Mouse (Mus musculus): ENCODE results near the gene Eno3. TPM values are rescaled to one million over a fixed set of nuclear protein-coding genes. Genes with fewer than 3 reads are reported as not detected.
A peak's percentile ranks its signal among the peaks of the same experiment; 100 is the strongest.

Gene Eno3
- total RNA-seq, 1 experiment: 31.7 TPM

DNA sequence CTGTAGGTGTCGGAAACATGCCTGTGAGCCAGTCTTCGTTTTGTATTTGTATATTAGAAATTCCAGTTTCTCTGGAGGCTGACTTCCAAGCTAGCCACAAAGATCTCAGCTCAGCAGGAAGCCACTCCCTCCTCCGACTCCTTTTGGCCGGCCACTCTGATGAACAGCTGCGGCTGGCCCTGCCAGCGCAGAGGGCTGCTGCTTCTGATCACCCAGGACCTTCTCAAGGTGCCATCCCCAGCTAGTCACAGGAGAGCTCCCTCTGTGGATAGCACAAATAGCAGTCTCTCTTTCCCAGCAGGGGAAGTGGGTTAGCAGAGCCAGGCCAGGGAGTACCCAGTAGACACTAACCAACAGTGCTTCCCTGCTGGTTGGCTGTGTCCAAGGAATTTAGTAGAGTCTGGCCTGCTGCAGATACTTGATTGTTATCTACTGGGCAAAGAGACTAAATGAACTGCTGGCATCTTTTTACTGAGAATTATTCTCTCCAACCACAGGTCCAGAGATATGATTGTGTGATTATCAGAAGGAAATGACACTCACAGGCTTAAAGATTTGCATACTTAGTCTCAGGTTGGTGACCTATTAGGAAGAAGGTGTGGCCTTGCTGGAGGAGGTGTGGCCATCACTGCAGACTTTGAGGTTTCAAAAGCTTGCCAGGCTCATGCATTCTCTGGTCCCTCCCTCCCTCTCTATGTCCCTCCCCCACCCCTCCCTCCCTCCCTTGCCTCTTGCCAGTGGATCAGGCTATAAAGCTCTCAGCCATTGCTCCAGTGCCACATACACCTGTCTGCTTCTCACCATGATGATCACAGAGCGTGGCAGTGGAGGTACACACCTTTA is 34.8 kb upstream of the Eno3 start:
- in situ Hi-C loops (cut with MboI; ENCODE audit: low sequenced_read_pairs in 2 of 2, unreplicated experiment in 2 of 2): loop anchor here in 1 of 2 experiments (10.0 kb wide), 1 partner anchor 133 kb away; no protein-coding TSS in a partner anchor
- H3K27ac ChIP-seq (ENCODE audit: insufficient read depth, low read depth, low read length, poor library complexity, severe bottlenecking): no peak overlapping the region
- TF ChIP-seq ZC3H11A (IDR thresholded peaks at IDR 0.05; ENCODE audit: borderline replicate concordance, low read depth, low read length) (no peak), CHD2 (IDR thresholded peaks at IDR 0.05; ENCODE audit: low read depth, low read length) (no peak), HCFC1 (IDR thresholded peaks at IDR 0.05; ENCODE audit: borderline replicate concordance, insufficient read depth, low read length) (no peak), MAFK (IDR thresholded peaks at IDR 0.05; ENCODE audit: insufficient read depth, low read depth, low read length) (no peak), ZNF384 (IDR thresholded peaks at IDR 0.05; ENCODE audit: low read depth, low read length) (no peak)
- no peaks in the 10 kb centered on the region for H3K9me3 ChIP-seq (ENCODE audit: control insufficient read depth, insufficient read depth, low read depth, low read length)
- no peak for DNase-seq (ENCODE audit: low read depth, low spot score)
- H3K9ac ChIP-seq (ENCODE audit: insufficient read depth, low read depth, low read length, poor library complexity, severe bottlenecking): no peak overlapping the region; the same call in 1 of the 2 replicates
- H3K4me3 ChIP-seq (ENCODE audit: insufficient read depth in 1 of 2, low read depth in 1 of 2, low read length in 2 of 2, poor library complexity in 1 of 2, severe bottlenecking in 1 of 2): no peak overlapping the region
- H3K4me1 ChIP-seq (ENCODE audit: control insufficient read depth in 2 of 2, insufficient read depth in 2 of 2, low read length in 2 of 2, poor library complexity in 1 of 2): peaks cover 4 to 20% of the 10 kb centered on the region in 2 experiments; a peak in 2 of 4 replicates
- H3K36me3 ChIP-seq (ENCODE audit: control insufficient read depth, insufficient read depth, low read length, poor library complexity, severe bottlenecking): no peaks in the 10 kb centered on the region

DNA sequence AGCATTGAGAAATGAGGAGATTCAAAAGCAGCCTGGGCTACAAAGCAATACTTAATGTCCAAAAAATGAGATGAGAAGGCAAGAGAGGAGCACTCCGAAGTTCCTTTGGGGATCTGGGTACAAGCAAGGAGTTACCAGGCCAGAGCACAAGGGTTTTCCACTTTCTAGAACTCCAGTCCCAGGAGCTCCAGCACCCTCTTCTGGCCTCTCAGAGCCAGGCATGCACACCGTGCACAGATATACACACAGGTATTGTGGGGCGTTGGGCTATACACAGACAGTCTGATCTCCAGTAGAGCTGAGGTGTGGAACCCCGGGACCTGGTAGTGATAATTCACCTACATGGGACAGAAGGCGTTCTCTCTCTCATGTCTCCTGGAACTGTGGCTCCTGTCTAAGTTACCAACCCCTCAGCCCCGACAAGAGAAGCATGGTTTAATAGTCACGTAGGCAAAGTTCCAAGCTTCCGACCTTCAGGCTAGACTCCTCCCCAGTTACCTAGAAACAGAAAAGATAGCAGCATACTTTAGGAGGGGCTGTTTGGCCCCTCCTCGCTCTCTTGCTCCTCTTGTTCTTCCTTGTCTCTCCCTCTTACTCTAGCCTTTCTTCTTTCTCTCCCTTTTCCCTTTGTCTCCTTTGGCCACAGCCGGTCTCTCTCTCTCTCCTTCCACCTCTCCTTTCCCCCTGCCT is 33.8 kb upstream of the Eno3 start:
- Histone ChIP-seq H3K4me3 (ENCODE audit: insufficient read depth in 1 of 2, low read depth in 1 of 2, low read length in 2 of 2, poor library complexity in 1 of 2, severe bottlenecking in 1 of 2) (no peak overlapping the region), H3K4me1 (ENCODE audit: control insufficient read depth in 2 of 2, insufficient read depth in 2 of 2, low read length in 2 of 2, poor library complexity in 1 of 2) (peaks cover 4 to 19% of the 10 kb centered on the region in 2 experiments; a peak in 2 of 4 replicates), H3K36me3 (ENCODE audit: control insufficient read depth, insufficient read depth, low read length, poor library complexity, severe bottlenecking) (no peaks in the 10 kb centered on the region), H3K9me3 (ENCODE audit: control insufficient read depth, insufficient read depth, low read depth, low read length) (no peaks in the 10 kb centered on the region), H3K9ac (ENCODE audit: insufficient read depth, low read depth, low read length, poor library complexity, severe bottlenecking) (no peak overlapping the region; the same call in 1 of the 2 replicates), H3K27ac (ENCODE audit: insufficient read depth, low read depth, low read length, poor library complexity, severe bottlenecking) (no peak overlapping the region)
- in situ Hi-C loops (cut with MboI; ENCODE audit: low sequenced_read_pairs in 2 of 2, unreplicated experiment in 2 of 2): loop anchor here in 1 of 2 experiments (10.0 kb wide), 1 partner anchor 132 kb away; no protein-coding TSS in a partner anchor
- DNase-seq (ENCODE audit: low read depth, low spot score): no peak
- TF ChIP-seq ZNF384 (IDR thresholded peaks at IDR 0.05; ENCODE audit: low read depth, low read length) (no peak), ZC3H11A (IDR thresholded peaks at IDR 0.05; ENCODE audit: borderline replicate concordance, low read depth, low read length) (peak; percentile 53; the same call in 1 of the 2 replicates)

DNA sequence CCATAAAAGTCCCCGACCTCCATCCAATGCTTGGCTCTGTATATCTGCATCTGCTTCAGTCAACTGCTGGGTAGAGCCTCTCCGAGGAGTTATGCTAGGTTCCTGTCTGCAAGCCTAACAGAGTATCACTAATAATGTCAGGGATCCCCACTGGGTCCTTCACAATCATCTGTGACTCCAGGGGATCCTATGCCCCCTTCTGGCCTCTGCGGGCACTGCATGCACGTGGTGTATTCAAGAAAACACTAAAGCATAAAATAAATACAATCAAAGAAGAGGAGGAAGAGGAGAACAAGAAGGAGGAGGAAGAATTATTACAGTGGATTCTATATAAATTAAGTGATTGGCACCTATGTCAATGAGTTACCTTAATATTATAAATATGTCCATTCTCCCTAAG is 31.5 kb upstream of the Eno3 start:
- no peak overlapping the region for H3K27ac ChIP-seq (ENCODE audit: insufficient read depth, low read depth, low read length, poor library complexity, severe bottlenecking)
- H3K36me3 ChIP-seq (ENCODE audit: control insufficient read depth, insufficient read depth, low read length, poor library complexity, severe bottlenecking): no peaks in the 10 kb centered on the region
- H3K4me3 ChIP-seq (ENCODE audit: insufficient read depth in 1 of 2, low read depth in 1 of 2, low read length in 2 of 2, poor library complexity in 1 of 2, severe bottlenecking in 1 of 2): no peak overlapping the region
- DNase-seq (ENCODE audit: low read depth, low spot score): no peak
- 0 out of 2 replicates have a peak overlapping the region, but pooled peaks have one; percentile 15 for H3K9ac ChIP-seq (ENCODE audit: insufficient read depth, low read depth, low read length, poor library complexity, severe bottlenecking)
- H3K4me1 ChIP-seq (ENCODE audit: control insufficient read depth in 2 of 2, insufficient read depth in 2 of 2, low read length in 2 of 2, poor library complexity in 1 of 2): peaks cover 4 to 19% of the 10 kb centered on the region in 2 experiments; a peak in 2 of 4 replicates
- no peak for TF ChIP-seq ZNF384 (IDR thresholded peaks at IDR 0.05; ENCODE audit: low read depth, low read length)
- no peak for TF ChIP-seq HCFC1 (IDR thresholded peaks at IDR 0.05; ENCODE audit: borderline replicate concordance, insufficient read depth, low read length)
- TF ChIP-seq CHD2 (IDR thresholded peaks at IDR 0.05; ENCODE audit: low read depth, low read length): no peak
- TF ChIP-seq ZC3H11A (IDR thresholded peaks at IDR 0.05; ENCODE audit: borderline replicate concordance, low read depth, low read length): no peak
- no peak for TF ChIP-seq MAFK (IDR thresholded peaks at IDR 0.05; ENCODE audit: insufficient read depth, low read depth, low read length)
- in situ Hi-C loops (cut with MboI; ENCODE audit: low sequenced_read_pairs in 2 of 2, unreplicated experiment in 2 of 2): loop anchor here in 1 of 2 experiments (10.0 kb wide), 1 partner anchor 129 kb away; no protein-coding TSS in a partner anchor
- H3K9me3 ChIP-seq (ENCODE audit: control insufficient read depth, insufficient read depth, low read depth, low read length): no peaks in the 10 kb centered on the region

- Histone ChIP-seq H3K4me1 (ENCODE audit: control insufficient read depth in 2 of 2, insufficient read depth in 2 of 2, low read length in 2 of 2, poor library complexity in 1 of 2) (peaks cover 4 to 18% of the 10 kb centered on the region in 2 experiments; a peak in 2 of 4 replicates), H3K9me3 (ENCODE audit: control insufficient read depth, insufficient read depth, low read depth, low read length) (no peaks in the 10 kb centered on the region), H3K9ac (ENCODE audit: insufficient read depth, low read depth, low read length, poor library complexity, severe bottlenecking) (no peak overlapping the region), H3K36me3 (ENCODE audit: control insufficient read depth, insufficient read depth, low read length, poor library complexity, severe bottlenecking) (no peaks in the 10 kb centered on the region), H3K27ac (ENCODE audit: insufficient read depth, low read depth, low read length, poor library complexity, severe bottlenecking) (no peak overlapping the region), H3K4me3 (ENCODE audit: insufficient read depth in 1 of 2, low read depth in 1 of 2, low read length in 2 of 2, poor library complexity in 1 of 2, severe bottlenecking in 1 of 2) (no peak overlapping the region)
- DNase-seq (ENCODE audit: low read depth, low spot score): no peak
- no peak for TF ChIP-seq MAFK (IDR thresholded peaks at IDR 0.05; ENCODE audit: insufficient read depth, low read depth, low read length)
- TF ChIP-seq ZNF384 (IDR thresholded peaks at IDR 0.05; ENCODE audit: low read depth, low read length): no peak
- in situ Hi-C loops (cut with MboI; ENCODE audit: low sequenced_read_pairs in 2 of 2, unreplicated experiment in 2 of 2): loop anchor here in 1 of 2 experiments (10.0 kb wide), 1 partner anchor 128 kb away; no protein-coding TSS in a partner anchor
These were observed 30.1 kb upstream of the Eno3 start for GRCm38 (mm10) chr11:70626877-70627276.

Measured in ES-E14 (cell line).